Mouse (Mus musculus) G1E (cell line): ENCODE results near the gene Olfr1145. TPM values are rescaled to one million over a fixed set of nuclear protein-coding genes. Genes with fewer than 3 reads are reported as not detected.

Experiments
- ATAC-seq: 2 replicates; pipeline ENCODE4 v1.8.0; 2016; ENCODE audit warnings: mild to moderate bottlenecking; ENCODE audit not compliant: insufficient number of reproducible peaks, poor library complexity, low FRiP score, severe bottlenecking; ENCODE audit errors: extremely low read depth
- DNase-seq: peaks from one replicate; pipeline ENCODE4 v3.0.0; 2012; ENCODE audit warnings: low spot score
- H3K27me3 ChIP-seq: 2 replicates; pipeline ENCODE4 v1.6.1; 2012; ENCODE audit warnings: mild to moderate bottlenecking, low read length, inconsistent platforms; ENCODE audit not compliant: insufficient read depth
- H3K36me3 ChIP-seq: replicated peaks from 2 replicates; pipeline ENCODE3; 2012; ENCODE audit warnings: mild to moderate bottlenecking, inconsistent platforms
- H3K4me1 ChIP-seq: 2 replicates; pipeline ENCODE4 v1.6.1; 2012; ENCODE audit warnings: low read depth, low read length, inconsistent platforms, mixed read lengths; ENCODE audit not compliant: insufficient read depth
- H3K4me3 ChIP-seq: 2 replicates; pipeline ENCODE4 v1.5.1; 2012; ENCODE audit warnings: low read depth, mild to moderate bottlenecking, inconsistent platforms, low read length, moderate library complexity, mixed read lengths
- H3K9me3 ChIP-seq: replicated peaks from 2 replicates; pipeline ENCODE4 v1.6.1; 2012; ENCODE audit warnings: inconsistent platforms
- CTCF ChIP-seq: IDR thresholded peaks from 2 replicates; pipeline ENCODE4 v1.5.1; 2012; ENCODE audit warnings: low read depth, low read length, inconsistent platforms, mixed read lengths
- GATA1 ChIP-seq: IDR thresholded peaks from 2 replicates; pipeline ENCODE4 v1.6.1; 2012; ENCODE audit warnings: borderline replicate concordance, low read length, inconsistent platforms, mixed read lengths
- GATA2 ChIP-seq: IDR thresholded peaks from 2 replicates; pipeline ENCODE4 v1.6.1; 2012; ENCODE audit warnings: low read depth, low read length, inconsistent platforms, borderline replicate concordance
- POLR2AphosphoS5 ChIP-seq: IDR thresholded peaks from 2 replicates; pipeline ENCODE4 v1.6.1; 2012; ENCODE audit warnings: low read depth, low read length, inconsistent platforms; ENCODE audit not compliant: insufficient replicate concordance
- TAL1 ChIP-seq: conservative IDR thresholded peaks from 2 replicates; pipeline ENCODE4 v1.6.1; 2012; ENCODE audit warnings: low read depth, low read length, inconsistent platforms, mixed read lengths
- polyA plus RNA-seq: library from polyadenylated mRNA; stranded (reverse); fragments of >175 nt; gene quantifications from 2 replicates; pipeline ENCODE4 v1.2.3, GENCODE M21; 2012
- total RNA-seq, 2 experiments: library from RNA; stranded (forward) in 1 of 2; stranded (reverse) in 1 of 2; fragments of 200-1000 nt in 1 of 2; fragments of >200 nt in 1 of 2; fragmentation: Nextera tagmentation in 1 of 2; gene quantifications; 2 replicates each; pipeline ENCODE4 v1.2.3; 2014 to 2017

Gene Olfr1145
- total RNA-seq (2014; fragmentation: Nextera tagmentation) (not detected in 2 replicates), total RNA-seq (2017) (not detected in 2 replicates), polyA plus RNA-seq (not detected in 2 replicates)

DNA sequence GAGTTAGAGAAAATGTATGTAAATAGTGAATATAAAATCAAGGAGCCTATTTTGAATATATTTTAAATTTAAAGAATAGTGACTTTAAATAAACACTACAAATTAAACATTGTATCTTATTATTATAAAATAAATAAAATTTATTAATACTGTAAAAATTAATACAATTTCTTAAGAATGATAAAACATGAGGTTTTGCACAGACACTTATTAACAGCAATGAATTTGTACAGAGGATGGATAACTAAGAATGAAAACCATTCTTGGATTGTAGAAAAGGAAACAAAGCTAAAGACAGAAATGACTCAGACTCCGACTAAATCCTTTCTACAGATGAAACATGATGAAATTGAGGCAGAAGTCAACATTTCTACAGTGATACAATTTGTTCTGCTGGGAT is at the start of gene Olfr1145:
Gene Olfr1145 (plus strand): TSS at position 301 of the 400 bp plus-strand sequence.
- no peak for ATAC-seq

DNA sequence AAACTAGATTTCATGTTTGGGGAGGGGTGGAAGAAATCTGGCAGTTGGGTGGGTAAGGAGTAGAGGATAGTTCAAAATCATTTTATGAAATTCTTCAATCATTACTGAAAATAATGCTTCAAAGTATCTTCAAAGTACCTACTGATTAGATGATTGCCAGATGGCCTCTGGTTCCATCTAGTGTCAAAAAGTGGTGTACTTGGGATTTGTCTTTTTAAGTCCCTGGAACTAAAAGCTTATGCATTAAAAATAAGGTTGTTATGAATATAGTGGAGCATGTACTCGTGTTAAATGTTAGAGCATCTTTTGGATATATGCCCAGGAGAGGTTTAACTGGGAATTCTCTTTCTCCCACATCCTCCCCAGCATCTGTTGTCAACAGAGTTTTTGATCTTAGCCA is 33.5 kb upstream of the Olfr1145 start:
- TF ChIP-seq GATA2 (no peak), CTCF (no peak), GATA1 (no peak), POLR2AphosphoS5 (no peak), TAL1 (no peak)
- Histone ChIP-seq H3K9me3 (peaks cover 5% of the 10 kb centered on the region; the same call in 1 of the 2 replicates), H3K4me1 (no peaks in the 10 kb centered on the region), H3K27me3 (no peaks in the 10 kb centered on the region), H3K36me3 (no peaks in the 10 kb centered on the region), H3K4me3 (no peak overlapping the region)
- no peak for DNase-seq
- ATAC-seq, result no peak

More for the DNA sequence above, at the start of gene Olfr1145:
- TF ChIP-seq POLR2AphosphoS5 (no peak), GATA2 (no peak)
- no peak for DNase-seq
- no peak within 1 kb of the TSS for H3K4me3 ChIP-seq
- no peaks in the 10 kb centered on the region for H3K36me3 ChIP-seq
- H3K9me3 ChIP-seq, result no peaks in the 10 kb centered on the region
- no peaks in the 10 kb centered on the region for H3K4me1 ChIP-seq
- no peaks in the 10 kb centered on the region for H3K27me3 ChIP-seq

DNA sequence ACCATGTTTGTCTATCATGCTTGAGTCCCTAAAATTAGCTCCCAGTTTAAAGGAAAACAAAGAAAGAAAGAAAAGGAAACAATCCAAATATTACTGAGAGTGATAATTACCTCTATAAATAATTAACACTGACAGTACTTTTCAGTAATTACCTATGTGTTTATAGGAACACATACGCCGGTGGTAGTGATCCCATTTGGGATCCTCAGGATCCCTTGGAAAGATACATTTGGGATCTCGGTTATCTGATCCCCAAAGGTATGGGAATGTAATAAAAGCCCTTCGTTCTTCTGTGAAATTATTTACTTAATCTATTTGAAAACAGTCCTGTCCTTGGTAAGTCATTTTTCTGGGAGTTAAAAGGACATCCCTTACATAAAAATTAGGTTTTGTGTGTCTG is 30.4 kb upstream of the Olfr1145 start, which contains the start of gene Olfr152:
Gene Olfr152 (plus strand): TSS at position 301 of the 400 bp plus-strand sequence.
- peaks cover 5% of the 10 kb centered on the region; the same call in 1 of the 2 replicates for H3K9me3 ChIP-seq
- no peak for DNase-seq
- no peak for ATAC-seq

DNA sequence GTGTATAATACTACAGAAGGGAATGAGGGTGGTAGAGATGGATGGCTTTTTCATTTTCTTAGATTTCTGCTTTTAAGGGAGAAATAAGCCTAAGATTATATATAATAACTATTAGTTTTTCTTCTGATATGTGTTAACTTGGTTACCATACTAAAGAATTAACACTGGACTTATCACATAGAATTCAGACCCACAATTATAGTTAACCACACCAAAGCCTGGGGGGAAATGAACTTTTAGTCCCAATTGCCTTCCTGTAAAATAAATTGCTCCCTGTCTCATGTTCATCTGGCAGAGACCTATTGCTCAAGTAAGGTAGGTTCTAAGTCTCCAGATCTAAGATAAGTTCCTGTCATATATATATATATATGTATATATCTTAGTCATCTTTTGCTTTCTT is 9.3 kb upstream of the Olfr1145 start, which contains the start of gene Olfr1143:
Gene Olfr1143 (plus strand): TSS at position 301 of the 400 bp plus-strand sequence.
- no peak for TF ChIP-seq GATA1
- no peak for TF ChIP-seq CTCF
- no peak for TF ChIP-seq POLR2AphosphoS5
- no peak for TF ChIP-seq GATA2
- no peak for TF ChIP-seq TAL1
- no peak for ATAC-seq

More for the DNA sequence above, 30.4 kb upstream of the Olfr1145 start, which contains the start of gene Olfr152:
- no peaks in the 10 kb centered on the region for H3K27me3 ChIP-seq
- TF ChIP-seq GATA1 (no peak), CTCF (no peak), TAL1 (no peak), POLR2AphosphoS5 (no peak), GATA2 (no peak)
- H3K36me3 ChIP-seq, result no peaks in the 10 kb centered on the region
- no peak within 1 kb of the TSS for H3K4me3 ChIP-seq
- H3K4me1 ChIP-seq, result no peaks in the 10 kb centered on the region

DNA sequence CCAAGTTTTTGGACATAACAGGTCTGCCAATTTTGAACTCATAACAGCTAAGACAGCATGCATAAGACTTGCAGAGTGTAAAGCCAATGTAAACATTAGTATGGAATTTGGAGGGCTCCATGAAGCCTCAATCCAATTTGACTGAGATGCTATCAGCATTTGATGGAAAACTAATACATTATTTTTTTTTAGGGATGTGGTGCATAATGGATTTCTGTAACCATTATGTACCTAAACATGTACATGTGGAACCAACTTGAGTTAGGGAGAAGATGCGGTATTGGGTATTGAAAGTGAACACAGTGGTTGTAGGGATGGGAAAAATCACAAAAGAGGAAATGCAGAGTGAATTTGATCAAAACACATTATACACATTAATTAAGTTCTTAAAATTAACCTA is 20.6 kb downstream of the Olfr1145 start, which contains the start of gene Olfr1148:
Gene Olfr1148 (plus strand): TSS at position 301 of the 400 bp plus-strand sequence.
- no peak for TF ChIP-seq CTCF
- TF ChIP-seq TAL1, result no peak
- no peak for TF ChIP-seq GATA2
- TF ChIP-seq POLR2AphosphoS5, result no peak
- no peak for TF ChIP-seq GATA1
- Histone ChIP-seq H3K36me3 (no peaks in the 10 kb centered on the region), H3K4me3 (no peak within 1 kb of the TSS), H3K4me1 (no peaks in the 10 kb centered on the region), H3K9me3 (no peaks in the 10 kb centered on the region), H3K27me3 (no peaks in the 10 kb centered on the region)
- ATAC-seq, result no peak
- no peak for DNase-seq

More for the DNA sequence above, 9.3 kb upstream of the Olfr1145 start, which contains the start of gene Olfr1143:
- no peak within 1 kb of the TSS for H3K4me3 ChIP-seq
- H3K27me3 ChIP-seq, result no peaks in the 10 kb centered on the region
- no peak for DNase-seq
- H3K4me1 ChIP-seq, result no peaks in the 10 kb centered on the region
- H3K36me3 ChIP-seq, result no peaks in the 10 kb centered on the region
- H3K9me3 ChIP-seq, result no peaks in the 10 kb centered on the region

DNA sequence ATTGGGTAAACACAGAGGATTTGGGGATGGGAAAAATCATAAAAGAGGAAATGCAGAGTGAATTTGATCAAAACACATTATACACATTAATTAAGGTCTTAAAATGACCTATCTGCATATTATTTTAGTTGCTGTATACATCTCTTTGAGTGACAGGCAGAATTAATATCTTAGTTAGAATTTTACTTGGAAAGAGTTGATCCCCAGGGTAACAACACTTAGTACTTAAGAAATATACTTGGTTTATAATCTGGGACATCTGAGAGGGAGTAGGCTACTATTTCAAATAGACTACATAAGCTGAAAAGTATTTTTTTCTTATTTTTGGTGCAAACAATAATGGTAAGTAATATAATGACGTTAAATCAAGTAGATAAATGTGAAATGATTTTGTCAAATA is 34.1 kb downstream of the Olfr1145 start, which contains the start of gene Olfr1150-ps1:
Gene Olfr1150-ps1 (plus strand): TSS at position 301 of the 400 bp plus-strand sequence.
- no peaks in the 10 kb centered on the region for H3K27me3 ChIP-seq
- DNase-seq (no peak), ATAC-seq (no peak)
- H3K36me3 ChIP-seq, result no peaks in the 10 kb centered on the region
- no peak within 1 kb of the TSS for H3K4me3 ChIP-seq
- no peaks in the 10 kb centered on the region for H3K4me1 ChIP-seq
- H3K9me3 ChIP-seq, result no peaks in the 10 kb centered on the region
- no peak for TF ChIP-seq GATA2
- TF ChIP-seq TAL1, result no peak
- no peak for TF ChIP-seq GATA1
- no peak for TF ChIP-seq CTCF
- no peak for TF ChIP-seq POLR2AphosphoS5
